Mouse (Mus musculus) intestine, embryonic 14.5 days (tissue): ENCODE data around the gene Zfp87. TPM values are rescaled to one million over a fixed set of nuclear protein-coding genes. Genes with fewer than 3 reads are reported as not detected.

ENCODE experiments used
- ATAC-seq: fragments of 200-750 bp; cut with Nextera tagmentation; replicated peaks from 2 replicates; pipeline ENCODE4 v1.8.0; 2017; ENCODE audit warnings: low read depth, moderate number of reproducible peaks, moderate TSS enrichment, moderate library complexity; ENCODE audit not compliant: low FRiP score, low TSS enrichment
- DNase-seq: peaks from one replicate; pipeline ENCODE4 v3.0.0-alpha.2; 2018; ENCODE audit warnings: low spot score
- H3K27ac ChIP-seq: fragments of 300-500 bp; sonication (generic); 2 replicates; pipeline ENCODE4 v1.5.1; 2014; ENCODE audit warnings: low read depth, mild to moderate bottlenecking, control low read depth
- H3K27me3 ChIP-seq: fragments of 300-500 bp; sonication (generic); replicated peaks from 2 replicates; pipeline ENCODE4 v1.6.1; 2014; ENCODE audit warnings: low read length, control low read depth; ENCODE audit not compliant: control insufficient read depth, insufficient read depth
- H3K36me3 ChIP-seq: fragments of 300-500 bp; sonication (generic); 2 replicates; pipeline ENCODE4 v1.6.1; 2014; ENCODE audit warnings: low read length, control low read depth; ENCODE audit not compliant: control insufficient read depth, insufficient read depth
- H3K4me1 ChIP-seq: fragments of 300-500 bp; sonication (generic); replicated peaks from 2 replicates; pipeline ENCODE4 v1.6.1; 2014; ENCODE audit warnings: low read length, control low read depth, mixed read lengths; ENCODE audit not compliant: control insufficient read depth, insufficient read depth
- H3K4me2 ChIP-seq: fragments of 300-500 bp; sonication (generic); 2 replicates; pipeline ENCODE4 v1.6.1; 2014; ENCODE audit warnings: low read length
- H3K4me3 ChIP-seq: fragments of 300-500 bp; sonication (generic); 2 replicates; pipeline ENCODE4 v1.5.1; 2014; ENCODE audit warnings: low read depth, low read length, control low read depth, mixed read lengths
- H3K9ac ChIP-seq: fragments of 300-500 bp; sonication (generic); 2 replicates; pipeline ENCODE4 v1.6.1; 2014; ENCODE audit warnings: mild to moderate bottlenecking, low read length
- H3K9me3 ChIP-seq: fragments of 300-500 bp; sonication (generic); 2 replicates; pipeline ENCODE4 v1.6.1; 2016; ENCODE audit warnings: low read length, control low read depth; ENCODE audit not compliant: control insufficient read depth
- WGBS: fragments of 180-500 bp; shearing (Covaris S2); extraction: QIAGEN DNeasy Blood & Tissue Kit; methylation state at CpG from one replicate; pipeline ENCODE4 v1.1.7; 2014; 5-methylcytosine and 5-hydroxymethylcytosine counted together
- polyA plus RNA-seq: library from polyadenylated mRNA; unstranded; fragments of >200 nt; fragmentation: Nextera tagmentation; extraction: Ambion mirVana; gene quantifications from 2 replicates; pipeline ENCODE4 v1.2.1, GENCODE M21; 2014

Gene Zfp87
- polyA plus RNA-seq, result 22.7 and 23.7 TPM in 2 replicates

- DNase-seq (peak; percentile 95), ATAC-seq (peak; percentile 99)
- H3K4me2 ChIP-seq, result peak within 1 kb of the TSS; percentile 76
- H3K27me3 ChIP-seq, result no peaks in the 10 kb centered on the region
- peaks cover 9% of the 10 kb centered on the region for H3K36me3 ChIP-seq
- H3K9ac ChIP-seq, result peak within 1 kb of the TSS; percentile 55
- under 1% methylated on average over 27 of the region's 27 CpGs for WGBS
- H3K4me3 ChIP-seq, result peak within 1 kb of the TSS; percentile 58
- H3K27ac ChIP-seq, result 0 out of 2 replicates have a peak within 1 kb of the TSS, but pooled peaks have one; percentile 12
- no peaks in the 10 kb centered on the region for H3K9me3 ChIP-seq
- H3K4me1 ChIP-seq, result peaks cover 8% of the 10 kb centered on the region; the same call in 1 of the 2 replicates
Measured at GRCm38 (mm10) chr13:67525753-67526410, at the start of gene Zfp87, which contains the start of gene Gm26965. Gene Zfp87 (minus strand): TSS chr13:67526177. Gene Gm26965 (minus strand): TSS chr13:67526151.

- Histone ChIP-seq H3K27me3 (no peaks in the 10 kb centered on the region), H3K4me2 (no peak overlapping the region)
- ATAC-seq, result no peak
Measured at GRCm38 (mm10) chr13:67572591-67573189, 46.7 kb upstream of the Zfp87 start.

GRCm38 (mm10) chr13:67553730-67554129, 27.8 kb upstream of the Zfp87 start, which contains the start of gene Zfp748:
Gene Zfp748 (minus strand): TSS chr13:67553830.
- H3K27me3 ChIP-seq, result no peaks in the 10 kb centered on the region
- no peaks in the 10 kb centered on the region for H3K9me3 ChIP-seq
- peak within 1 kb of the TSS; percentile 67 for H3K4me2 ChIP-seq
- H3K9ac ChIP-seq, result peak within 1 kb of the TSS; percentile 75
- no peak for DNase-seq
- no peaks in the 10 kb centered on the region for H3K36me3 ChIP-seq
- peak within 1 kb of the TSS; percentile 71 for H3K4me3 ChIP-seq
- ATAC-seq, result no peak
- peak within 1 kb of the TSS; percentile 82 for H3K27ac ChIP-seq
- 74% methylated on average over 4 of the region's 4 CpGs for WGBS
- peaks cover 12% of the 10 kb centered on the region for H3K4me1 ChIP-seq

More at GRCm38 (mm10) chr13:67572591-67573189, 46.7 kb upstream of the Zfp87 start:
- H3K9ac ChIP-seq, result no peak overlapping the region
- no peaks in the 10 kb centered on the region for H3K9me3 ChIP-seq
- H3K4me3 ChIP-seq, result no peak overlapping the region
- no peak for DNase-seq
- 66% methylated on average over 5 of the region's 5 CpGs for WGBS
- no peak overlapping the region for H3K27ac ChIP-seq
- H3K36me3 ChIP-seq, result no peaks in the 10 kb centered on the region
- no peaks in the 10 kb centered on the region for H3K4me1 ChIP-seq

- peak overlapping the region; percentile 71 for H3K4me3 ChIP-seq
- ATAC-seq (peak; percentile 98), DNase-seq (peak; percentile 94)
- no peaks in the 10 kb centered on the region for H3K27me3 ChIP-seq
- peak overlapping the region; percentile 75 for H3K9ac ChIP-seq
- 1% methylated on average over 44 of the region's 44 CpGs for WGBS
- H3K27ac ChIP-seq, result peak overlapping the region; percentile 82
- no peaks in the 10 kb centered on the region for H3K9me3 ChIP-seq
- H3K36me3 ChIP-seq, result no peaks in the 10 kb centered on the region
- H3K4me2 ChIP-seq, result peak overlapping the region; percentile 67
- H3K4me1 ChIP-seq, result peaks cover 12% of the 10 kb centered on the region
Measured at GRCm38 (mm10) chr13:67552505-67553346, 26.7 kb upstream of the Zfp87 start.

- Histone ChIP-seq H3K27ac (no peak overlapping the region), H3K9ac (no peak overlapping the region), H3K4me2 (no peak overlapping the region), H3K36me3 (peaks cover 45% of the 10 kb centered on the region), H3K9me3 (no peaks in the 10 kb centered on the region), H3K4me1 (no peaks in the 10 kb centered on the region), H3K27me3 (no peaks in the 10 kb centered on the region), H3K4me3 (no peak overlapping the region)
- ATAC-seq, result no peak
- no peak for DNase-seq
- WGBS, result 78% methylated on average over 1 of the region's 1 CpGs
Measured at GRCm38 (mm10) chr13:67545941-67546340, 20.0 kb upstream of the Zfp87 start.

GRCm38 (mm10) chr13:67527049-67527730, 1.2 kb upstream of the Zfp87 start:
- no peak for DNase-seq
- H3K4me1 ChIP-seq, result peaks cover 8% of the 10 kb centered on the region; the same call in 1 of the 2 replicates
- no peak overlapping the region for H3K4me2 ChIP-seq
- H3K9ac ChIP-seq, result no peak overlapping the region
- H3K27ac ChIP-seq, result no peak overlapping the region
- 80% methylated on average over 3 of the region's 3 CpGs for WGBS
- H3K36me3 ChIP-seq, result no peaks in the 10 kb centered on the region
- H3K9me3 ChIP-seq, result no peaks in the 10 kb centered on the region
- H3K4me3 ChIP-seq, result no peak overlapping the region
- no peak for ATAC-seq
- no peaks in the 10 kb centered on the region for H3K27me3 ChIP-seq

- Histone ChIP-seq H3K9ac (no peak overlapping the region), H3K27ac (no peak overlapping the region), H3K27me3 (no peaks in the 10 kb centered on the region), H3K4me3 (peak overlapping the region; percentile 86; the same call in 1 of the 2 replicates), H3K36me3 (no peaks in the 10 kb centered on the region), H3K4me2 (peak overlapping the region; percentile 75), H3K4me1 (peaks cover 5% of the 10 kb centered on the region; the same call in 1 of the 2 replicates), H3K9me3 (no peaks in the 10 kb centered on the region)
- DNase-seq (no peak), ATAC-seq (0 out of 2 replicates have a peak, but pooled peaks have one; percentile 20)
- 80% methylated on average over 1 of the region's 1 CpGs for WGBS
Measured at GRCm38 (mm10) chr13:67500908-67501307, 25.1 kb downstream of the Zfp87 start.
